Mouse (Mus musculus) kidney, embryonic 15.5 days (tissue): ENCODE measurements at regions not wholly inside any gene's neighbourhood (a gene's known extent, or its start where the extent isn't known, plus 50 kb on each side); places are given as distances from the start of the nearest gene placed in this dataset.

ENCODE experiments used
- ATAC-seq: fragments of 200-750 bp; cut with Nextera tagmentation; replicated peaks from 2 replicates; pipeline ENCODE4 v1.8.0; 2017; ENCODE audit warnings: moderate TSS enrichment; ENCODE audit not compliant: low FRiP score
- H3K27ac ChIP-seq: fragments of 300-500 bp; sonication (generic); 2 replicates; pipeline ENCODE4 v1.5.1; 2015; ENCODE audit warnings: mild to moderate bottlenecking, inconsistent platforms
- H3K27me3 ChIP-seq: fragments of 300-500 bp; sonication (generic); 2 replicates; pipeline ENCODE4 v1.6.1; 2015; ENCODE audit warnings: inconsistent platforms
- H3K36me3 ChIP-seq: fragments of 300-500 bp; sonication (generic); 2 replicates; pipeline ENCODE4 v1.6.1; 2015; ENCODE audit warnings: inconsistent platforms
- H3K4me1 ChIP-seq: fragments of 300-500 bp; sonication (generic); 2 replicates; pipeline ENCODE4 v1.6.1; 2015; ENCODE audit warnings: inconsistent platforms
- H3K4me2 ChIP-seq: fragments of 300-500 bp; sonication (generic); 2 replicates; pipeline ENCODE4 v1.6.1; 2015; ENCODE audit warnings: moderate library complexity, mild to moderate bottlenecking, inconsistent platforms
- H3K4me3 ChIP-seq: fragments of 300-500 bp; sonication (generic); replicated peaks from 2 replicates; pipeline ENCODE4 v1.5.1; 2015; ENCODE audit warnings: mild to moderate bottlenecking, inconsistent platforms
- H3K9ac ChIP-seq: fragments of 300-500 bp; sonication (generic); 2 replicates; pipeline ENCODE4 v1.6.1; 2015; ENCODE audit warnings: mild to moderate bottlenecking, inconsistent platforms
- H3K9me3 ChIP-seq: fragments of 300-500 bp; sonication (generic); replicated peaks from 2 replicates; pipeline ENCODE4 v1.6.1; 2016; ENCODE audit warnings: inconsistent platforms
- WGBS: fragments of 180-500 bp; shearing (Covaris S2); methylation state at CpG from one replicate; pipeline ENCODE4 v1.1.7; 2015; ENCODE audit warnings: mixed read lengths; 5-methylcytosine and 5-hydroxymethylcytosine counted together

DNA sequence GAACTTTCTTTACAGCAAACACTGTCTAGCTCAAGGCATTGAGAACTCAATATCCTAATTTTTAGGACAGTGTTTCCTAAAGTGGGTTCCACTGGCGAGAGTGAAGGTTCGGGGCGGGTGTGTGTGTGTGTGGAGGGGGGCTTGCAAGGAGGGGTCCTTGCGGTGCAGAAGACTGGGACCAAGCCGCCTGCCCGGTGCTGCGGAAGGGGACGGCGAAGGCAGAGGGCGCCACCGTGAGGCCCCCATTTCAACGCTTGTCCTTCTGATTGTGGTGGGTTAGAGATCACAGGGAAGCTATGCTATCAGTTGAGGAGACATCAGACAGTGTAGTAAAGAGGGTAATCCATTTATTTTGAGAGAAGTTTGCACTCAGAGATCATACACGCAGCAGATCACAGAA is 176.9 kb upstream of the Ap5m1 start:
- Histone ChIP-seq H3K4me3 (no peak overlapping the region), H3K4me1 (no peaks in the 10 kb centered on the region), H3K9me3 (no peaks in the 10 kb centered on the region), H3K36me3 (no peaks in the 10 kb centered on the region), H3K27ac (no peak overlapping the region), H3K27me3 (peaks cover 84% of the 10 kb centered on the region), H3K4me2 (peak overlapping the region; percentile 32; the same call in 1 of the 2 replicates), H3K9ac (no peak overlapping the region)
- ATAC-seq, result no peak
- 7% methylated on average over 13 of the region's 13 CpGs for WGBS

DNA sequence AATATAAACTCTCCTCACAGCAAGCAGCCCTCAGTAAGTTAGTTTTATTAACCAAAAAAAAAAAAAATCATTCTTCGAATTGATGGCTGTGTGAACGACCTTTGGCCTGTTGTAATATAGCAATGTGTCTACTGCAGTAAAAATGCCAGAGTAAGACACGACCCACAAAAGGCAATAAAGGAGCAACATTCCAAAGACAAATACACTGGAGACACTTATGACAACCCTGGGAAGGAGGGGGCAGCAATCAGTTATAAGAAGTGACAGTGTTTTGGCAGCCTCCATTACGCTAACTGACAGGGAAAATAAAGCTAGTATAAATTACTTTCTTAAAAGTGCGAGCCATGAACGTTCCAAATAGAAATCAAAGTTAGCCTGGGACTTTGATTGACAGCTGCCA is 185.9 kb upstream of the Ap5m1 start:
- 26% methylated on average over 6 of the region's 6 CpGs for WGBS
- H3K27me3 ChIP-seq, result peaks cover 76% of the 10 kb centered on the region
- no peak overlapping the region for H3K27ac ChIP-seq
- H3K4me1 ChIP-seq, result no peaks in the 10 kb centered on the region
- no peak overlapping the region for H3K4me2 ChIP-seq
- no peaks in the 10 kb centered on the region for H3K36me3 ChIP-seq
- no peak for ATAC-seq
- 0 out of 2 replicates have a peak, but pooled peaks cover 4% of the 10 kb centered on the region for H3K9me3 ChIP-seq
- H3K9ac ChIP-seq, result no peak overlapping the region
- no peak overlapping the region for H3K4me3 ChIP-seq

GRCm38 (mm10) chr14:48877998-48878657 is 187.8 kb upstream of the Ap5m1 start:
- Histone ChIP-seq H3K4me3 (no peak overlapping the region), H3K4me1 (no peaks in the 10 kb centered on the region), H3K9me3 (0 out of 2 replicates have a peak, but pooled peaks cover 4% of the 10 kb centered on the region), H3K36me3 (no peaks in the 10 kb centered on the region), H3K27ac (no peak overlapping the region), H3K27me3 (peaks cover 81% of the 10 kb centered on the region), H3K4me2 (no peak overlapping the region), H3K9ac (no peak overlapping the region)
- peak; percentile 93 for ATAC-seq
- 79% methylated on average over 12 of the region's 12 CpGs for WGBS

- Histone ChIP-seq H3K4me1 (no peaks in the 10 kb centered on the region), H3K27ac (no peak overlapping the region), H3K9me3 (0 out of 2 replicates have a peak, but pooled peaks cover 1% of the 10 kb centered on the region), H3K9ac (no peak overlapping the region), H3K36me3 (no peaks in the 10 kb centered on the region), H3K27me3 (peaks cover 61% of the 10 kb centered on the region), H3K4me3 (no peak overlapping the region), H3K4me2 (no peak overlapping the region)
- WGBS, result 89% methylated on average over 3 of the region's 3 CpGs
- ATAC-seq, result no peak
Observed at GRCm38 (mm10) chr14:48871313-48871712, 194.6 kb upstream of the Ap5m1 start.

GRCm38 (mm10) chr14:48869956-48870355 is 195.9 kb upstream of the Ap5m1 start:
- H3K9me3 ChIP-seq, result no peaks in the 10 kb centered on the region
- H3K4me3 ChIP-seq, result no peak overlapping the region
- ATAC-seq, result no peak
- no peak overlapping the region for H3K9ac ChIP-seq
- no peak overlapping the region for H3K27ac ChIP-seq
- H3K4me2 ChIP-seq, result no peak overlapping the region
- WGBS, result 67% methylated on average over 10 of the region's 10 CpGs
- H3K36me3 ChIP-seq, result no peaks in the 10 kb centered on the region
- peaks cover 56% of the 10 kb centered on the region for H3K27me3 ChIP-seq
- H3K4me1 ChIP-seq, result no peaks in the 10 kb centered on the region

DNA sequence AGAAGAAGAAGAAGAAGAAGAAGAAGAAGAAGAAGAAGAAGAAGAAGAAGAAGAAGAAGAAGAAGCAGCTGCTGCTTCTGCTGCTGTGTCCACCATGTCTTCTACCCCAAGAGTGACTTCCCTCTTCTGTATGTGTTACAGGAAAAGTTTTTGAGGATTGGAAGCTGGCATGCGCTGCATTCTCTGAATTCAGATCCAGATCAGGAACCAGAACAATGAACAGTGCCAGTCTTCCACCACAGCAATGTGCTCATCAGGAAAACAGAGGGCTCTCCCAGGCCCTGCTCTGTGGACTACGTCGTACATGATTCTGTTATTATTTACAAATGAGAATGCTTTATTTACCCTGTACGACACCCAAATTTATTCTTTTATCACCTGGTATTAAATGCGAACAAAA is 181.8 kb upstream of the Otx2 start:
- no peak overlapping the region for H3K4me2 ChIP-seq
- no peak for ATAC-seq
- H3K4me1 ChIP-seq, result no peaks in the 10 kb centered on the region
- no peak overlapping the region for H3K27ac ChIP-seq
- H3K27me3 ChIP-seq, result peaks cover 51% of the 10 kb centered on the region
- H3K4me3 ChIP-seq, result no peak overlapping the region
- H3K9ac ChIP-seq, result no peak overlapping the region
- WGBS, result 92% methylated on average over 5 of the region's 5 CpGs
- H3K36me3 ChIP-seq, result no peaks in the 10 kb centered on the region
- no peaks in the 10 kb centered on the region for H3K9me3 ChIP-seq

DNA sequence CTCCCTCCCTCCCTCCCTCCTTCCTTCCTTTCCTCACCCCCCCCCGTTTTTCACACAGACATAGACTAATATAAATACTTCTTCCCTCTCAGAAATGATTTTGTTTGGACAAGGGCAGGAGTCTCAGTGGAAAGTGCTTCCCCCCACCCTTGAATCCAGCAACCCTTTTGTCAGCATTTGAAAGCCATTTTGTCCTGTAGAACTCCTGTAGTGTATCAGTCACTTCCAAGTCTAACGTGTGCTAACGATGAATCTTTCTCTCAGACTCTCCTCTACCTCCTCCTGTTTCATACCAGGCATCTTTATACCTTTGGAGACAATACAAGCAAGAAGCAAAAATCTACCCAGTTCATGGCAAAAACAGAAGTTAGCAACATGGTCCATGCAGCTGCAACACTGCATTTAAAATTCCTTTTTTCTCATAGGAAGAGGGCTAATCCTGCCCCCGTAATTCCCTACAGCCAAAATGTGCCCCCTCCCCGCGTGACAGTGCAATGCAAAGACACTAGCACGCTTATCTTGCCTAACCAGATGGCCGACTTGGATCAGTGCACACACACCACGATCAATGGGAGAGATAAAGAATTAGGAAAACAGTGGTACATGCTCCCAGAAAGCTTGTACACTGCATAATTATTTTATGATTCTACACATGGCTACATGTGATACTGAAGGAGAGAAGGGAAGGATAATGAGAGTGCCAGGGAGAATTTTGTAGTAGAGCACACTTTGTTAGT is 180.7 kb upstream of the Otx2 start:
- Histone ChIP-seq H3K4me3 (no peak overlapping the region), H3K27me3 (peaks cover 52% of the 10 kb centered on the region), H3K9ac (no peak overlapping the region), H3K4me2 (no peak overlapping the region), H3K27ac (no peak overlapping the region), H3K4me1 (no peaks in the 10 kb centered on the region), H3K36me3 (no peaks in the 10 kb centered on the region), H3K9me3 (no peaks in the 10 kb centered on the region)
- 57% methylated on average over 9 of the region's 9 CpGs for WGBS
- no peak for ATAC-seq

DNA sequence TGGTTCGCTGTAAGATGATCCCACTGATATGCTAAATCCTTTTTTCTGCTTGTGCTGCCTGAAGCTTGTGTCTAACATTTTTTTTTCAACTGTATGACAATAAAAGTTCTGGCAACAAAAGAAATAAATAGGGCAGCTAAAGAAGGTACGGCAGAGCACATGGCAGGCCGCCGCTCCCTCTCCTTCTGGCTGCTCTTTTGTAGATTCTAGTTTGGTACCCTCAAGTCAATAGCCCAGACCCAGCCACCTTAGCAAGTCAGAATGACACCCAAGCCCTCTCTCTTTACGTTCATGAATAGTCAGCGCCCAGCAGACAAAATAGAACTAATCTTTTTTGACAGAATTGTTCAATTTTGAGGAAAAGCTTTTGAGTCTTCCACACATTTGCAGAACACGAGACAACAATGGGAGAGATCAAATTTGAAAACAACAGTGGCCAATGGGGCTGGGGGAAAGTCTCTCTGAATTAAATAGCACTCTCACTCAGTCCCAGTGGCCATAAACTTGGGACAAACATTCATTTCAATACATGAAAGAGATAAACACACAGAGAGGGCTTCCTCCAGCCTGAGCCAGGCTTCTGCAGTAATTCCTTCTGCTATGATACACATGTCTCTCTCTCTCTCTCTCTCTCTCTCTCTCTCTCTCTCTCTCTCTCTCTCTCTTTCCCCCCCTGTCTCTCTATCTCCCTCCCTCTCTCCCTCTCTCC is 180.0 kb upstream of the Otx2 start:
- H3K9me3 ChIP-seq, result no peaks in the 10 kb centered on the region
- no peak overlapping the region for H3K27ac ChIP-seq
- 44% methylated on average over 7 of the region's 7 CpGs for WGBS
- no peak overlapping the region for H3K9ac ChIP-seq
- H3K27me3 ChIP-seq, result peaks cover 52% of the 10 kb centered on the region
- no peak for ATAC-seq
- no peaks in the 10 kb centered on the region for H3K4me1 ChIP-seq
- no peaks in the 10 kb centered on the region for H3K36me3 ChIP-seq
- no peak overlapping the region for H3K4me3 ChIP-seq
- H3K4me2 ChIP-seq, result no peak overlapping the region

DNA sequence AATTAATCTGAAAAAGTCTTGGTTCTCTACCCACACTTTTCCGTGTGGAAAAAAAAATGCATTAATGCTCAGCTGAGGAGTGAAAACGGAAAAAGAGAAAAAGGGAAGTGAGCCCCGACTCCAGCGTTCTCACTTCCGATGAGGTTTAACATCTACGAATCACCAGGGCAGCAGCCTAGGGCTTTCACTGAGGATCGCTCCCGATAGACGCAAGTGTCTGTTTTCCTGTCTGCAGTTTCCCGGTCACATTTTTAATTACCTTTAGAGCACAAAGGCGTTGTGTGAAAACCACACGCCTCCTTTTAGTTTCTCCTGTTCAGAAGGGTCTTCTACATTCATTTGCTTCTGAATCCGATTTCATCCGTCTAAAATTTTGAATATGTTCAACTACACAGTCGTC is 179.2 kb upstream of the Otx2 start:
- no peaks in the 10 kb centered on the region for H3K9me3 ChIP-seq
- peaks cover 60% of the 10 kb centered on the region for H3K27me3 ChIP-seq
- no peaks in the 10 kb centered on the region for H3K4me1 ChIP-seq
- 0 out of 2 replicates have a peak overlapping the region, but pooled peaks have one; percentile 16 for H3K4me3 ChIP-seq
- no peaks in the 10 kb centered on the region for H3K36me3 ChIP-seq
- no peak overlapping the region for H3K9ac ChIP-seq
- WGBS, result 7% methylated on average over 15 of the region's 15 CpGs
- no peak for ATAC-seq
- peak overlapping the region; percentile 44 for H3K4me2 ChIP-seq
- H3K27ac ChIP-seq, result no peak overlapping the region

GRCm38 (mm10) chr14:48852061-48852460 is 178.4 kb upstream of the Otx2 start:
- no peaks in the 10 kb centered on the region for H3K4me1 ChIP-seq
- WGBS, result 55% methylated on average over 4 of the region's 4 CpGs

GRCm38 (mm10) chr14:48842861-48843260 is 169.2 kb upstream of the Otx2 start:
- no peaks in the 10 kb centered on the region for H3K4me1 ChIP-seq
- H3K27me3 ChIP-seq, result peaks cover 7% of the 10 kb centered on the region
- H3K36me3 ChIP-seq, result no peaks in the 10 kb centered on the region
- no peak overlapping the region for H3K4me3 ChIP-seq
- no peak overlapping the region for H3K4me2 ChIP-seq
- ATAC-seq, result no peak
- H3K9me3 ChIP-seq, result no peaks in the 10 kb centered on the region
- no peak overlapping the region for H3K27ac ChIP-seq
- WGBS, result 90% methylated on average over 4 of the region's 4 CpGs
- no peak overlapping the region for H3K9ac ChIP-seq

More at GRCm38 (mm10) chr14:48852061-48852460, 178.4 kb upstream of the Otx2 start:
- Histone ChIP-seq H3K9me3 (no peaks in the 10 kb centered on the region), H3K4me2 (no peak overlapping the region), H3K36me3 (no peaks in the 10 kb centered on the region), H3K27me3 (peaks cover 66% of the 10 kb centered on the region), H3K9ac (no peak overlapping the region), H3K4me3 (no peak overlapping the region), H3K27ac (no peak overlapping the region)
- ATAC-seq, result no peak

DNA sequence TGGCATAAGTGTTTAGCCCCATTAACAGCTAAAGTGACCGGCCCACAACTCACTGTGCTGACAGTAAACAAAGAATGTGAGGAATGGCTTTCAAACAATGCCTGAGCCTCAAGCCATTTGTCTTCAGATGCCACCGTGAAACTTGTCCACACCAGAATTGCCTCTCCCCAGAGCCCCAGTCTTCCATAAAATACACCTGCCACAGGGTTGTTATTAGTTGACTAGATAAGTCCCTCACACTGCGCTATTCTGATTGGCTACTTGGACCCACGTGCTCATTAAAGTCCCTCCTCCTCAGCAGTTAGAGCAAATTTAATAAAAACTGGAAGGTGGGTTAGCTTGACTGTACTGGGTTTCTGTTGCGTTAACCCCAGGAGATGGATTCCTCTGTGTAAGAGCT is 167.7 kb upstream of the Otx2 start:
- Histone ChIP-seq H3K36me3 (no peaks in the 10 kb centered on the region), H3K4me2 (no peak overlapping the region), H3K9me3 (no peaks in the 10 kb centered on the region), H3K27ac (no peak overlapping the region), H3K9ac (no peak overlapping the region), H3K27me3 (no peaks in the 10 kb centered on the region; the same call in 1 of the 2 replicates), H3K4me3 (no peak overlapping the region), H3K4me1 (no peaks in the 10 kb centered on the region)
- ATAC-seq, result no peak
- WGBS, result 57% methylated on average over 5 of the region's 5 CpGs
